Mouse (Mus musculus): Measurements from ENCODE around the gene Sema4d. TPM values are rescaled to one million over a fixed set of nuclear protein-coding genes. Genes with fewer than 3 reads are reported as not detected.
A peak's percentile ranks its signal among the peaks of the same experiment; 100 is the strongest.

The Sema4d gene
- polyA plus RNA-seq, 1 experiment: 23.0 TPM

- TF ChIP-seq POLR2A (IDR thresholded peaks at IDR 0.05; ENCODE audit: borderline replicate concordance, control insufficient read depth, low read depth, low read length) (no peak), CTCF (IDR thresholded peaks at IDR 0.05; ENCODE audit: control insufficient read depth, insufficient read depth, low read length) (no peak)
- WGBS: 82% methylated on average over 3 of the region's 3 CpGs
- no peak overlapping the region for H3K27ac ChIP-seq (ENCODE audit: control insufficient read depth, insufficient read depth, low read depth, low read length, poor library complexity)
- H3K4me1 ChIP-seq (ENCODE audit: control insufficient read depth, insufficient read depth, low read length): peaks cover 1% of the 10 kb centered on the region; the same call in 1 of the 2 replicates
- no peak overlapping the region for H3K4me3 ChIP-seq (replicated peaks; ENCODE audit: control insufficient read depth, low read depth, low read length)
These were observed 74.3 kb downstream of the Sema4d start for GRCm38 (mm10) chr13:51719256-51719655.

DNA sequence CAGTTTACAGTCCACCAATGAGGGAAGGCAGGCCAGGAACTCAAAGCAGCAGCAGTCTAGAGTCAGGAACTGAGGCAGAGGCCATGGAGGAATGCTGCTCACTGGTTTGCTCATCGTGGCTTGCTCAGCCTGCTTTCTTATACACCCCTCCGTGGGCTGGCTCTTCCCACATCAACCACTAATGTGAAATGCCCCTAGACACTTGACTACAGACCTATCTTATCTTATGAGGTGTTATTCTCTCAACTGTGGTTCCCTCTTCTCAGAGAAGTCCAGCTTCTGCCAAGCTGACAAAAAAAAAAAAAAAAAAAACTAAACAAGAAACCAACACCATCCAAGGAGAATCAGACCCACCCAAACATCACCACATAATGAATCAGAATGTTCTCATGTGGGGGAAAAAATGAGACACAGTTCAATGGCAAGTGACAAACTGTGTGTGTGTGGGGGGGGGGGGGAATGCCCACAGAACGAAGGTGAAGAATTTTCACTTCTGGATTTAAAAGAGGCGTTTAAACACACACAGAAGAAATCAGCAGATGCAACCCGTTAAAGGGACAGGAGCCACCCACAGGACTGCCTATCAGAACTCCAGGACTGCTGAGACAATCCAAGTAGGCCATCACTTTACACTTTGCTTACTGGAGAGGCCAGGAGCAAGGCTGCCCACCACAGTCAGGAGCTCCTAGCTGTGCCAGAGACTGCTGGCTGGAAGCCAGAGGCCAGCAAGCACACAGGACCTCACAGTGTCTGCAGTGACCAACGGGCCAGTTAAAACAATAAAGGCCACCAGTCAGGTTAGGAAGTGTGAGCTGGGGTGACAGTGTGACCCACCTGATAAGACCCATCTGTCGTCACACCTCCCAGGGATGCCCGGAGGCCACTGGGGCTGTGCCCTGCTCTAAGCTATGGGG, 76.9 kb downstream of the Sema4d start:
- TF ChIP-seq POLR2A (IDR thresholded peaks at IDR 0.05; ENCODE audit: borderline replicate concordance, control insufficient read depth, low read depth, low read length) (no peak), CTCF (IDR thresholded peaks at IDR 0.05; ENCODE audit: control insufficient read depth, insufficient read depth, low read length) (no peak)
- no peak overlapping the region for H3K4me3 ChIP-seq (replicated peaks; ENCODE audit: control insufficient read depth, low read depth, low read length)
- no peak overlapping the region for H3K27ac ChIP-seq (ENCODE audit: control insufficient read depth, insufficient read depth, low read depth, low read length, poor library complexity)
- 68% methylated on average over 8 of the region's 8 CpGs for WGBS
- peaks cover 2% of the 10 kb centered on the region for H3K4me1 ChIP-seq (ENCODE audit: control insufficient read depth, insufficient read depth, low read length)

DNA sequence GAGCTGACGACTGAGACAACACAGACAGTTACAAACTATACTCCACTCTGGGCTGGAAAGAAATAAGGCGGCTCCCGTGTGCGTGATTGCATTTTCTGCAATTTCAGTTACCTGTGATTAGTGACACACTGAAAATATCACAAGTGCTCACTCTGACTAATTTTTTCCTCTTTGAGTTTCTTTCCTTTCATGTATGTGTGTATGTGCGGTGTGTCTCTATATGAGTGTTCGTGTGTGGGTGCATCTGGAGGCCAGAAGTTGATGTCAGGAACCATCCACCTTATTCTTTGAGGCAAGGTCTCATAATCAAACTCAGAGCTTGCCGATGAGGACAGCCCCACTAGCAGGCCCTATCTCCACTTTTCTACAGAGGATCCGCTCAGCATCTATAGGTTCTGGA, 81.5 kb downstream of the Sema4d start:
- Histone ChIP-seq H3K27ac (ENCODE audit: control insufficient read depth, insufficient read depth, low read depth, low read length, poor library complexity) (no peak overlapping the region), H3K4me1 (ENCODE audit: control insufficient read depth, insufficient read depth, low read length) (peaks cover 6% of the 10 kb centered on the region), H3K4me3 (replicated peaks; ENCODE audit: control insufficient read depth, low read depth, low read length) (no peak overlapping the region)
- TF ChIP-seq CTCF (IDR thresholded peaks at IDR 0.05; ENCODE audit: control insufficient read depth, insufficient read depth, low read length) (no peak), POLR2A (IDR thresholded peaks at IDR 0.05; ENCODE audit: borderline replicate concordance, control insufficient read depth, low read depth, low read length) (no peak)
- 92% methylated on average over 8 of the region's 8 CpGs for WGBS

- peak overlapping the region; percentile 66 for H3K27ac ChIP-seq (ENCODE audit: control insufficient read depth, insufficient read depth, low read depth, low read length, poor library complexity)
- H3K4me3 ChIP-seq (replicated peaks; ENCODE audit: control insufficient read depth, low read depth, low read length): no peak overlapping the region
- peaks cover 6% of the 10 kb centered on the region for H3K4me1 ChIP-seq (ENCODE audit: control insufficient read depth, insufficient read depth, low read length)
- 36% methylated on average over 7 of the region's 7 CpGs for WGBS
- TF ChIP-seq CTCF (IDR thresholded peaks at IDR 0.05; ENCODE audit: control insufficient read depth, insufficient read depth, low read length) (no peak), POLR2A (IDR thresholded peaks at IDR 0.05; ENCODE audit: borderline replicate concordance, control insufficient read depth, low read depth, low read length) (no peak)
These were observed 82.8 kb downstream of the Sema4d start for GRCm38 (mm10) chr13:51710738-51711137.

DNA sequence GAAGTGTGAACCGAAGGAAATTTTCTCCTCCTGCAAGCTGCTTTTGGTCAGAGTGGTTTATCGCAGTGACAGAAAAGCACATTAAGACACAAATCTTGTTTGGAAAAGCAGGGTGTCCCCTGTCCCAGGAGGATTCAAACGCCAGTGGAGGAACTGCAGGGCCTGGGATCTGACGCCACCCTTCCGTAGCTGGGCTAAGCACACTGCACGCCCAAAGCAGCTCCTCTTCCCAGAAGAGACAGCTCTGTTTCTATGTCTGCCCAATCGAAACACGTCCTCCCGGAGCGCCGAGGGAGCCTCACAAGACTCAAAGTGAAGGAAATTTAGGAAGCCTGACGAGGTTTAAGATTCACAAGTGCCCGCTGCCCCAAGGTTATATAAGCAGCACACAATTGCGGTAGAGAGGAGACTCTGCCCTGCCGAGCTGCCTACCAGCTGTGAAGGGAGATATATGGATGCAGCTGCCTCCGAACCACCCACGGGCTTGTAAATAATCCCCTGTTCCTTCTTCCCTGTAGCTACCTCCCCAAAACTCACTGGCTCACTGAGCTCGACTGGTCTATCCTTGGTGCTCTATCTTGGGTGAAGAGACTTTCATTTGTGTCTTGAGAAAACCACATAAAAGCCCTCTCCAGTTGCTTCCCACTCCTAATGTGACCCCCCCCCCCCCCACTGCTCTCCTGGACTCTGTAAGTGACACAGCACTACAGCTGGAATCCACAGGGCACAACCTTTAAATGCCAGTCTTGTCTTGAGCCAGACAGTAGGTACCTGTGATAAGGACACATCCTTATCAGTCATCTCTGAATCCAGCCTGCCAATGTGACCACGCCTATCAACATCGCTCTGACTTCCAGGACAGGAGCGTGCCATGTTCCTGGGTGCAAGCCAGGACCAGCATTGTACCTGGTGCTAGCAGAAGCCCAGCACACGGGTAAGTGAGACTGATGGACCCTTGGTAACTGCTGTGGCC, 87.4 kb downstream of the Sema4d start:
- WGBS: 80% methylated on average over 22 of the region's 22 CpGs
- TF ChIP-seq POLR2A (IDR thresholded peaks at IDR 0.05; ENCODE audit: borderline replicate concordance, control insufficient read depth, low read depth, low read length): no peak
- no peak for TF ChIP-seq CTCF (IDR thresholded peaks at IDR 0.05; ENCODE audit: control insufficient read depth, insufficient read depth, low read length)
- H3K4me3 ChIP-seq (replicated peaks; ENCODE audit: control insufficient read depth, low read depth, low read length): no peak overlapping the region
- peaks cover 3% of the 10 kb centered on the region; the same call in 1 of the 2 replicates for H3K4me1 ChIP-seq (ENCODE audit: control insufficient read depth, insufficient read depth, low read length)
- H3K27ac ChIP-seq (ENCODE audit: control insufficient read depth, insufficient read depth, low read depth, low read length, poor library complexity): no peak overlapping the region; the same call in 1 of the 2 replicates

DNA sequence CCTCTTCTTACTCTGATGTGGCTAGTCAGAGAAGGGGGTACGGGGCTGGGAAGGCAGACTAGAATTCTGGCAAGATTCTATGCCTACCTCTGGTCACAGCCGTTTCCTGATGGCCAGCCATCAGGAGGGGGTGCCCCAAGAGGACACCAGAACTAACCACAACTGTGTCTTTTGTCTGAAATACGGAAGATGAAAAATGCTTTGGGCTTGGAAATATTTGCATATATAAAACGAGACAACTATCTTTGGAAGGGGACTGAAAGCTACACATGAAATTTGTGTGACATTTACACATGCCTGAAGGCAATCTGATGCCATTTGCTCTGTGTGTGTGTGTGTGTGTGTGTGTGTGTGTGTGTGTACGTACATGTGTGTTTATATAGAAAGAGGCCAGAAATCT, 89.7 kb downstream of the Sema4d start:
- WGBS: 73% methylated on average over 5 of the region's 5 CpGs
- H3K4me1 ChIP-seq (ENCODE audit: control insufficient read depth, insufficient read depth, low read length): no peaks in the 10 kb centered on the region
- TF ChIP-seq POLR2A (IDR thresholded peaks at IDR 0.05; ENCODE audit: borderline replicate concordance, control insufficient read depth, low read depth, low read length) (no peak), CTCF (IDR thresholded peaks at IDR 0.05; ENCODE audit: control insufficient read depth, insufficient read depth, low read length) (no peak)
- no peak overlapping the region for H3K27ac ChIP-seq (ENCODE audit: control insufficient read depth, insufficient read depth, low read depth, low read length, poor library complexity)
- H3K4me3 ChIP-seq (replicated peaks; ENCODE audit: control insufficient read depth, low read depth, low read length): no peak overlapping the region

DNA sequence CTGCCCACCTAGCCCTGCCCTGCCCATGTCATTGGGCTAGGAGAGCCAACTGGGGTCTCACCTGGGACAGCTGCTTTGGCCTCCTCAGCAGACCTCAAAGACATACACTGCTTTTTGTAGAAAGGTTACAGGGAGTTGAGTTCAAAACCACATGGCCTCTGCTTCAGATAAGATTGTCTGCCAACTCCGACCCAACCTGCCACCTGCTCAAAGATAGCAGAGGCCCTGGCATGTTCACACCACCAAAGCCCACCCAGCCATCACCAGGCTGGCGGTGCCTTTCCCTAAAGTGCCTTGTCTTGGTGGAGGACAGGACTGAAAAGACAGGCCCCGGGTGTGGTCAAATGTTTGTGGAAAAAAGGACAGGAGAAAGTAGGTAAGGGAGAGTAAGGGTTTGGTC, 95.2 kb downstream of the Sema4d start:
- H3K4me3 ChIP-seq (replicated peaks; ENCODE audit: control insufficient read depth, low read depth, low read length): no peak overlapping the region
- H3K27ac ChIP-seq (ENCODE audit: control insufficient read depth, insufficient read depth, low read depth, low read length, poor library complexity): 0 out of 2 replicates have a peak overlapping the region, but pooled peaks have one; percentile 29
- TF ChIP-seq POLR2A (IDR thresholded peaks at IDR 0.05; ENCODE audit: borderline replicate concordance, control insufficient read depth, low read depth, low read length): no peak
- no peak for TF ChIP-seq CTCF (IDR thresholded peaks at IDR 0.05; ENCODE audit: control insufficient read depth, insufficient read depth, low read length)
- H3K4me1 ChIP-seq (ENCODE audit: control insufficient read depth, insufficient read depth, low read length): peaks cover 2% of the 10 kb centered on the region; the same call in 1 of the 2 replicates
- 80% methylated on average over 3 of the region's 3 CpGs for WGBS

DNA sequence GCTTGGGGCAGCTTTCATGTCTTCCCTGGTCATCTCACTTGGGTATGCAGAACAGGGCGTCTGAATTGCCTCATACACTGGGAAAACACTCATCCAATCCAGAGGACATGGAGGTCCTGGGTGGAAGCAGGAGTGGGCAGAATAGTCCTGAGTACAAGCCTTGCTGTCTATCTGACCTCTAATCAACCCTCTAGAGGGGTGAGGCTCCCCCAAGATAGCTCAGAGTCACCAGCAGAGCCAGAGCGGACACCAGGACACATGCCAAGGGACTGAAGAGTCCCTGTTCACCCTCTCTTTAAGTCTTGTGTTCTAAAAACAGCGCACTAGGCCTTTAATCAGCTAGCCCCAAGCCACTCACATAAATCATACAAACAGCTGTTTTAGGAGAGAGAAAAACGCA, 95.7 kb downstream of the Sema4d start:
- TF ChIP-seq POLR2A (IDR thresholded peaks at IDR 0.05; ENCODE audit: borderline replicate concordance, control insufficient read depth, low read depth, low read length) (no peak), CTCF (IDR thresholded peaks at IDR 0.05; ENCODE audit: control insufficient read depth, insufficient read depth, low read length) (no peak)
- peaks cover 2% of the 10 kb centered on the region; the same call in 1 of the 2 replicates for H3K4me1 ChIP-seq (ENCODE audit: control insufficient read depth, insufficient read depth, low read length)
- no peak overlapping the region for H3K4me3 ChIP-seq (replicated peaks; ENCODE audit: control insufficient read depth, low read depth, low read length)
- 67% methylated on average over 4 of the region's 4 CpGs for WGBS
- H3K27ac ChIP-seq (ENCODE audit: control insufficient read depth, insufficient read depth, low read depth, low read length, poor library complexity): no peak overlapping the region
